Mouse (Mus musculus): Measurements from ENCODE around the gene Jag2. TPM values are rescaled to one million over a fixed set of nuclear protein-coding genes. Genes with fewer than 3 reads are reported as not detected.

The Jag2 gene
- polyA plus RNA-seq, 1 experiment from 2014 or later, result 3.0 TPM

- H3K4me1 ChIP-seq (ENCODE audit: control insufficient read depth, insufficient read depth, low read length), result no peaks in the 10 kb centered on the region
- H3K4me2 ChIP-seq, result no peak overlapping the region
- H3K36me3 ChIP-seq (ENCODE audit: control insufficient read depth, insufficient read depth, low read length), result no peaks in the 10 kb centered on the region
- 93% methylated on average over 9 of the region's 9 CpGs for WGBS
- no peak overlapping the region for H3K27ac ChIP-seq (ENCODE audit: low read depth, low read length)
- ATAC-seq (ENCODE audit: low FRiP score) (no peak), DNase-seq (ENCODE audit: low spot score, missing footprints) (no peak)
- H3K9ac ChIP-seq (ENCODE audit: low read length), result no peak overlapping the region
- no peaks in the 10 kb centered on the region for H3K27me3 ChIP-seq (ENCODE audit: control insufficient read depth, insufficient read depth, low read length)
- H3K9me3 ChIP-seq (ENCODE audit: control insufficient read depth, low read length), result no peaks in the 10 kb centered on the region
- no peak overlapping the region for H3K4me3 ChIP-seq (ENCODE audit: low read depth, low read length)
These were observed 70.8 kb downstream of the Jag2 start for GRCm38 (mm10) chr12:112858581-112859336.

Small RNAs within 50 kb of the gene (microRNA-seq; reads per million reads assigned to microRNA genes)
- gene Mir6941, result 0.57 reads per million

Other genes with a start within 250 kb of the Jag2 start
- gene Cep170b, start 209.3 kb downstream of the Jag2 start, polyA plus RNA-seq (2014; fragmentation: Nextera tagmentation; extraction: Ambion mirVana), result 5.2 and 5.5 TPM in 2 replicates
- 3.5 and 4.2 TPM in 2 replicates for gene Pld4, start 169.1 kb downstream of the Jag2 start, polyA plus RNA-seq (2014; fragmentation: Nextera tagmentation; extraction: Ambion mirVana)
- 0.07 and 0.22 TPM in 2 replicates for gene Ahnak2, start 127.1 kb downstream of the Jag2 start, polyA plus RNA-seq (2014; fragmentation: Nextera tagmentation; extraction: Ambion mirVana)
- 14.7 and 15.3 TPM in 2 replicates for gene Clba1, start 120.8 kb downstream of the Jag2 start, polyA plus RNA-seq (2014; fragmentation: Nextera tagmentation; extraction: Ambion mirVana)
- 159 TPM in 2 replicates for gene Cdca4, start 100.4 kb downstream of the Jag2 start, polyA plus RNA-seq (2014; fragmentation: Nextera tagmentation; extraction: Ambion mirVana)
- gene Gpr132, start 61.5 kb downstream of the Jag2 start, polyA plus RNA-seq (2014; fragmentation: Nextera tagmentation; extraction: Ambion mirVana), result not detected in 2 replicates
- gene Nudt14, start 12.3 kb upstream of the Jag2 start, polyA plus RNA-seq (2014; fragmentation: Nextera tagmentation; extraction: Ambion mirVana), result 54.0 and 61.7 TPM in 2 replicates
- gene Btbd6, start 46.7 kb upstream of the Jag2 start, polyA plus RNA-seq (2014; fragmentation: Nextera tagmentation; extraction: Ambion mirVana), result 17.5 and 19.2 TPM in 2 replicates
- gene Brf1, start 70.9 kb upstream of the Jag2 start, polyA plus RNA-seq (2014; fragmentation: Nextera tagmentation; extraction: Ambion mirVana), result 51.9 and 53.0 TPM in 2 replicates
- gene Pacs2, start 84.7 kb upstream of the Jag2 start, polyA plus RNA-seq (2014; fragmentation: Nextera tagmentation; extraction: Ambion mirVana), result 17.3 and 17.5 TPM in 2 replicates
- gene Tex22, start 144.7 kb upstream of the Jag2 start, polyA plus RNA-seq (2014; fragmentation: Nextera tagmentation; extraction: Ambion mirVana), result not detected in 2 replicates
- 19.2 and 21.4 TPM in 2 replicates for gene Mta1, start 168.5 kb upstream of the Jag2 start, polyA plus RNA-seq (2014; fragmentation: Nextera tagmentation; extraction: Ambion mirVana)
- gene Crip2, start 210.5 kb upstream of the Jag2 start, polyA plus RNA-seq (2014; fragmentation: Nextera tagmentation; extraction: Ambion mirVana), result 226 and 247 TPM in 2 replicates
- 87.1 and 95.7 TPM in 2 replicates for gene Crip1, start 216.5 kb upstream of the Jag2 start, polyA plus RNA-seq (2014; fragmentation: Nextera tagmentation; extraction: Ambion mirVana)
- 25.6 and 31.5 TPM in 2 replicates for gene Tedc1, start 226.6 kb upstream of the Jag2 start, polyA plus RNA-seq (2014; fragmentation: Nextera tagmentation; extraction: Ambion mirVana)

All from midbrain, embryonic 11.5 days (tissue).